Mouse (Mus musculus) frontal cortex, adult 2 months (tissue): ENCODE data around the gene Cbll1. TPM values are rescaled to one million over a fixed set of nuclear protein-coding genes. Genes with fewer than 3 reads are reported as not detected.
"Not testable (repeated sequence)": the region's sequence is repeated elsewhere in the genome, so short reads cannot be mapped to it uniquely, and the experiment has no call there.

Experiments used
- DNase-seq, 2 experiments: peaks; one replicate each; pipeline ENCODE4 v3.0.0; 2022; ENCODE audit warnings: low spot score in 1 of 2; ENCODE audit errors: extremely low spot score in 1 of 2
- polyA plus RNA-seq: library from polyadenylated mRNA; depleted of rRNA; stranded (reverse); fragments of >200 nt; gene quantifications from 2 replicates; pipeline ENCODE4 v1.2.3, GENCODE M21; 2012; rRNA removed

Gene Cbll1
- polyA plus RNA-seq, 1 experiment = 11.0 TPM

- DNase-seq = no peak
Measured at GRCm38 (mm10) chr12:31501266-31501665, 1.9 kb upstream of the Cbll1 start.

GRCm38 (mm10) chr12:31500196-31500595 lies 780 bp upstream of the Cbll1 start:
- no peak for DNase-seq

GRCm38 (mm10) chr12:31498936-31499313 lies 491 bp downstream of the Cbll1 start:
- no peak for DNase-seq

GRCm38 (mm10) chr12:31486431-31486830 lies 13.0 kb downstream of the Cbll1 start:
- no peak for DNase-seq

- not testable (repeated sequence) for DNase-seq
Measured at GRCm38 (mm10) chr12:31478182-31478581, 21.2 kb downstream of the Cbll1 start.

GRCm38 (mm10) chr12:31462615-31463014 lies 36.8 kb downstream of the Cbll1 start:
- DNase-seq = no peak

- no peak for DNase-seq
Measured at GRCm38 (mm10) chr12:31461371-31461770, 38.0 kb downstream of the Cbll1 start.

- DNase-seq = not testable (repeated sequence)
Measured at GRCm38 (mm10) chr12:31460270-31460669, 39.1 kb downstream of the Cbll1 start.

- DNase-seq = no peak
Measured at GRCm38 (mm10) chr12:31458474-31458873, 40.9 kb downstream of the Cbll1 start.

GRCm38 (mm10) chr12:31456271-31456670 lies 43.1 kb downstream of the Cbll1 start:
- no peak for DNase-seq

- no peak for DNase-seq
Measured at GRCm38 (mm10) chr12:31449341-31449740, 50.1 kb downstream of the Cbll1 start.

GRCm38 (mm10) chr12:31444827-31445226 lies 54.6 kb downstream of the Cbll1 start:
- no peak for DNase-seq

GRCm38 (mm10) chr12:31444131-31444546 lies 55.3 kb downstream of the Cbll1 start:
- DNase-seq = no peak

GRCm38 (mm10) chr12:31439612-31440011 lies 59.8 kb downstream of the Cbll1 start:
- no peak for DNase-seq

GRCm38 (mm10) chr12:31437791-31438190 lies 61.6 kb downstream of the Cbll1 start:
- DNase-seq = no peak

Other genes with a start within 250 kb of the Cbll1 start
- gene Lamb1, start 234.4 kb downstream of the Cbll1 start, polyA plus RNA-seq = 7.6 and 8.4 TPM in 2 replicates
- gene Dld, start 148.2 kb downstream of the Cbll1 start, polyA plus RNA-seq = 90.4 and 99.2 TPM in 2 replicates
- 0.10 TPM in 1 of 2 replicates, not detected in the other for gene Slc26a3, start 108.7 kb downstream of the Cbll1 start, polyA plus RNA-seq
- 1.5 and 2.4 TPM in 2 replicates for gene Slc26a4, start 60.4 kb upstream of the Cbll1 start, polyA plus RNA-seq
- gene Bcap29, start 135.0 kb upstream of the Cbll1 start, polyA plus RNA-seq = 34.0 and 37.4 TPM in 2 replicates
- gene Dus4l, start 155.2 kb upstream of the Cbll1 start, polyA plus RNA-seq = 6.9 and 8.4 TPM in 2 replicates
- 26.1 and 28.8 TPM in 2 replicates for gene Cog5, start 155.3 kb upstream of the Cbll1 start, polyA plus RNA-seq
- 18.7 and 23.2 TPM in 2 replicates for gene Gpr22, start 214.3 kb upstream of the Cbll1 start, polyA plus RNA-seq